Mouse (Mus musculus) thymus, postnatal 4 days (tissue): Measurements from ENCODE around the gene Cmtm7.
A peak's percentile ranks its signal among the peaks of the same experiment; 100 is the strongest.
"Not testable (repeated sequence)": the region's sequence is repeated elsewhere in the genome, so short reads cannot be mapped to it uniquely, and the experiment has no call there.

Experiments
- DNase-seq: peaks from one replicate; pipeline ENCODE4 v3.0.0; 2021

The Cmtm7 gene

GRCm38 (mm10) chr9:114760353-114760752 is 21.3 kb downstream of the Cmtm7 start:
- DNase-seq, result no peak

DNA sequence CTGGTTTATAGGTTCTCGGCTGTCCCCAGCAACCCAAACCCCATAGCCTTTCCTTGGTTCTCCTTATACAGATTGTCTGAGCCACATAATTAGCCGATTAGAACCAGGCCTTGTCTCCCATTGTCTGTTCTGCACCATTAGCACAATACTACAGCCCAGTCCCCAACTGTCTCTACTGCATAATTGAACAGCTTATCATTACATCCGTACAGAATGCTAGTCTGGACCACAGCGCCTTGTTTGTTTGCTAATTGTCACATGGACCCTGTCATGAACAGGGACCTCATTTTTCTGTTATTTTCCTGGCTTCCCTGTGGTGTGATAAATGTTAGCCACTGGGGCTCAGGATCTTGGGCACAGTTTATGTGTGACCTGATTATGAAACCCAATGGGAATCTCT is 21.8 kb downstream of the Cmtm7 start:
- no peak for DNase-seq

DNA sequence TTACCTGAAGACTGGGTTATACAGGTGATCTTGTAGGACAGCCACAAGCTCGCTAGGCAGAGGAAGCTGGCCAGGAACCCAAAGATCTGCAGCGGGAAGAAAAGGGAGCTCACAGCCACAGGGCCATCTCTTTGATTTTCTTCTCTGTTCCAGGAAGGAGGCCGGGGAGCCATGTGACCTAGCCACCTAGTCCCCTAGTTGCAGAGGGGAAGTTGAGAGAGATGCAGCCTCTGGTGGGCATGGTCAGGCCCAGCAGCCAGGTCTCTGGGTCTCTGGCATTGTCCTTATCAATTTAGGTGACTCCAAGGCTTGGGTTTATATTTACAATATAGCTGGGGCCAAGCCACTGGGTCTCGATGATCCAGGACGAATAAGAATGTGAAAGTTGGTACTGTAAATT is 22.9 kb downstream of the Cmtm7 start:
- no peak for DNase-seq

DNA sequence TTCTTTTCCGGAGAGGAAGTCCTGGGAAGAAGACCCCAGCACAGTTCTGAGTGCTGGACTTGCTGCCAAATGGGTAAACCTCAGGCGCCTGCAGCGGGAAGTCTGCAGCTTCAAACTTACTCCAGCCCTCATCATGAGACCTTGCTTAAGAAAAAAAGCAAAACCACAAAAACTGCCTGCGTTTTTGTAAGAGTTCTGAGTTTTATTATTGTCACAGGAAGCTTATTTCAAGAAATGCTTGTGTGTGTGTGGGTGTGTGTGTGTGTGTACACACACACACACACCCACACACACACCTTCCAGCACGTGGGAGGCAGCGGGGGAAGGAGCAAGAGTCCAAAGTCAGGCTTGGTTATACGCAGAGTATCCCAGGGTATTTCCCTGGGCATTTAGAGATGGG is 23.4 kb downstream of the Cmtm7 start:
- no peak for DNase-seq

DNA sequence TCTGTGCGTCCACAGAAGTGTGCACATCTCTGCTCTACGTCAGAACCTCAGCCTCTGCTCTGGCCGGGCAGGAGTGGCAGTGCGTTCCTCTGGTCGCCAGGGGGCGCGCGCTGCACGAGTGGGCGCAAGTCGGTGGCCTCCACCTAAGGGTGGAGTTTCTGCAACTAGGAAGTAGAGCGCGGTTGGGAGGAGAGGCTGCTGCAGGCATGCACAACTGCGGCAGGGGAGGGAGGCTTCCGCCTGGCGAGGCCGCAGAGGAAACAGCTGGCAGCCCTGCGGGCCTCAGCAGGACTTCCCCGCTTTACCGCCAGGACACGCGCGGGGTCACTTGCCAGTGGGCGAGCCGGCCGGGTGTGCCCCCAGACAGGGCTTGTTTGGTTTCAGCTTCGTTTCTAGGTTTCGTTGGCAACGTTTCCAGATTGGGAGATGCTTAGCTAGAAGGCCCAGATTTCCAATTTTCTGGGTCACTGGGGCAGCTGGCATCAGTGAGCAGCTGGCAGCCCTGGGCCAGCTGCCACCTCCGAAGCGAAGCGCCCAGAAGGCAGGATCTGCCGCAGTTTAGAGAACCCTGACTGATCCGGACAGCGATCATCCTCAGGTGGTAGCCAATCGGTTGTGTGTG is 28.7 kb downstream of the Cmtm7 start:
- DNase-seq, result peak; percentile 97

- DNase-seq, result no peak
These were observed 29.3 kb downstream of the Cmtm7 start for GRCm38 (mm10) chr9:114752311-114752710.

- DNase-seq, result no peak
These were observed 30.1 kb downstream of the Cmtm7 start for GRCm38 (mm10) chr9:114751582-114751981.

- no peak for DNase-seq
These were observed 34.2 kb downstream of the Cmtm7 start for GRCm38 (mm10) chr9:114747466-114747865.

GRCm38 (mm10) chr9:114747012-114747411 is 34.6 kb downstream of the Cmtm7 start:
- no peak for DNase-seq

DNA sequence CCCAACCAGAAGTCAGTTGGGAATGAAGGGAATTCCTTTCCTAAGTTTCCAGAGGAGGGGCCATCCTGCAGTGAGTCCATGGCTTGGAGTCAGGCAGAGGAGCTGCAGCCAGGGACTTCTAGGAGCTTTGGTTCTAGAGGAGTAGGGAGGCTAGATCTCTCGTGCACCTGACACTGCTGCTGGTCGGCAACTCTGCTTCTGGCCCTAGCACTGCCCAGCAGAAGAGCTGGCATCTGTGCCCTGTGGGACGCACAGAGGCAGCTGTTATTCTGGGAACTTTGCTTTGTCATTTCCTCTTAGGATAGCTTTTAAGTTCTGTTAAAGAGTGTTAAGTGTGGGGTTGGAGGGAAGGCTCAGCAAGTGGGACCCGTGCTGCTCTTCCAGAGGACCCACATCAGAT is 36.0 kb downstream of the Cmtm7 start:
- DNase-seq, result no peak

DNA sequence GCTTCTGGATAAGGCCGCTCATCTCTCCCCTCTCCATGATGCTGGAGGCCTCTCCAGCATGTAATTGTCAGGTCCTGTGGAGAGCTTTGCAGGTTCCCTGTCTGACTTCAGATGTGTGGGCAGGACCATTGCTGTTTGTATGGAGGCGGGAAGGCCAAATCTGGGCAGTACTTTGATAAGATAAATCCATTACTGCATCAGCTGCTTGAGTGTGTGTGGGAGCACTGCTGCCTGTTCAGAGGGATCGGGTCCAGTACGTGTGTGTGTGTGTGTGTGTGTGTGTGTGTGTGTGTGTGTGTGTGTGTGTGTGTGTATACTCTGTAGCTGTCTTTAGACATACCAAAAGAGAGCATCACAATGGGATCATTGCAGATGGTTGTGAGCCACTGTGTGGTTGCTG is 36.5 kb downstream of the Cmtm7 start:
- no peak for DNase-seq

GRCm38 (mm10) chr9:114742731-114743130 is 38.9 kb downstream of the Cmtm7 start:
- DNase-seq, result no peak

DNA sequence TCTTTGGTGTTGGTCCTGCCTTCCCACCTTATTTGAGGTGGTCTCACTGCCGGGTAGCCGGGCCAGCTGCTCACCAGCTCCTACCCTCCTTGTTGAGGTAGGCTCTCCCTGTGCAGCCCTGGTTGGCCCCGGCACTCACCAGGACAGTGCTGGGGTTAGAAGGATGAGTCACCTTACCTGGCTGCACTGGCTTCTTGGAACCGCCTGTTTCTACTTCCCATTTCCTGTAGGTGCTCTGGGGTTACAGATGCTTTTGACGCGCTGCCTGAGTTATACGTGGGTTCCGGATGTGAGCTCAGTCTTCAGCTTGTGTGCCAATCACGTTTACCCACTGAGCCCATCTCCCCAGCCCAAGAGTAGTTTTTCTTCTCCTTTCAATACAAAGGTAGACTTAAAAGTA is 41.3 kb downstream of the Cmtm7 start:
- no peak for DNase-seq

DNA sequence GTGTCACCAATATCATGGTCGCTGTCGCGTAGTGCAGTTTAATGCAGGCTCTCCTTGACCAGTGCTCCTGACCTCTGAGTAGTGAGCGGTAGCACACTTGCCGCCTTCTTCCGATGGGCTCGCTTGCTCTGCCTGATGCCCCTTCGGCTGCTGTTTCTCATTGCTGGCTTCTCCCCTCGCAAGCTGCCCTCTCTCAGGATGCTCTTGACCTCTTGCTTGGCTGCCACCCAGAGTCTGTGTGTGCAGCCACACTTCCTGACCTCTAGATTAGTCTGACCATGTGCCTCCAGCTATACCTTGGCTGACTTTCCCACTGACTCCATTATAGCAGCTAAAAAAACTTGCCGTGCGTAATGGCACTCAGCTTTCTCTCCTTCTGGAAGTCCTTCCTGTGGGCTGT is 45.2 kb downstream of the Cmtm7 start:
- no peak for DNase-seq

DNA sequence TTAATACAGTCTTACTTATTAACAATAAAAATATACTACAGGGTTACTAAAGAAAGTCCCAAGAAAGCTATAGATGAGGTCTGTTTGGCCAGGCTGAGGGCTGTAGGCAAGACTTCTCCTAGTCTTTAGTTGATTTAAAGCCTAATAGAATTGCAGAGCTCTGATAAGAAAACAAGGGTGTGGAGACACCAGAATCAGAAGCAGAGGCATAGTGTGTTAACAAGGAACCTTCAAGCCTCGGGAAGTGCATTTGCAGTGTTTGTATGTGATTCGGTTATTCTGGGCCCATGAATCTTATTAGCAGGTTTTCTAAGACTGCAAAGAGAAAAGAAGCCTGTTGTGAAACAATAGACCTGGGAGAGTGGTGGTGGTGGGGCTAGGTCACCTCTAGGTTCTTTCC is 48.4 kb downstream of the Cmtm7 start:
- DNase-seq, result no peak

- peak; percentile 48 for DNase-seq
These were observed 49.6 kb downstream of the Cmtm7 start for GRCm38 (mm10) chr9:114731871-114732682.

DNA sequence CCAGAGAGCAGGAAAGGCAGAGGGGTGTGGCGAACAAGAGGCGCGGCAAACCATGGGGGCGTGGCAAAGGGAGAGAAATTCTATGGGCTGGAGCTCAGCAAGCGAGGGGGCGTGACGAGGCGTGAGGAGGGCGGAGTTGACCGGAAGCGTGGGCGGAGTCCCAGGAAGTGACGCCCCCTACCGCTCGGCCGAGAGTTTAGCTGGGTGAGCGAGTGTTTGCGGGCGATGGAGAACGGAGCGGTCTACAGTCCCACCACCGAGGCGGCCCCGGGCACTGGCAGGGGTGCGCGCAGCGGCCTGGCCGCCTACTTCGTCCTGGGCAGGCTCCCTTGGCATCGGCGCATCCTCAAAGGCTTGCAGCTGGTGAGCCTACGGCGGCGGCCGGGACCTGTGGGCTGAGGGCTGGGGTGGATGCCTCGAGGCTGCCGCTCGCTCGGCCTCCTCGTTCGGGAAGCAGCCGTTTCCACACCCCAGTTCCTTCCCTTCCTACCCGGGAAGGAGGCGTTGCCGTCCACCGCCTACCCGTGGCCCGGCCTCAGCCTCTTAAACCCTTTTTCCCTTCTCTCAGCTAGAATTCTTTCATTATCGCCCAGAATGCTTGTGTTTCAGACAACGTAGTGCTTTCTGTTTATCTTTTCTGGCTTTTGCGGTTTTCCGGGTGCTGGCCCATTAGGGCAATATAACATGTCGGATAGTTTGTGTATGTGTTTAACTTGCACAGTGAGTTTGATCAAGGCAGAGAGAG is 50.5 kb downstream of the Cmtm7 start, which contains the start of gene Cmtm6:
Gene Cmtm6 (plus strand): TSS at position 106 of the 745 bp plus-strand sequence.
- peak; percentile 100 for DNase-seq

DNA sequence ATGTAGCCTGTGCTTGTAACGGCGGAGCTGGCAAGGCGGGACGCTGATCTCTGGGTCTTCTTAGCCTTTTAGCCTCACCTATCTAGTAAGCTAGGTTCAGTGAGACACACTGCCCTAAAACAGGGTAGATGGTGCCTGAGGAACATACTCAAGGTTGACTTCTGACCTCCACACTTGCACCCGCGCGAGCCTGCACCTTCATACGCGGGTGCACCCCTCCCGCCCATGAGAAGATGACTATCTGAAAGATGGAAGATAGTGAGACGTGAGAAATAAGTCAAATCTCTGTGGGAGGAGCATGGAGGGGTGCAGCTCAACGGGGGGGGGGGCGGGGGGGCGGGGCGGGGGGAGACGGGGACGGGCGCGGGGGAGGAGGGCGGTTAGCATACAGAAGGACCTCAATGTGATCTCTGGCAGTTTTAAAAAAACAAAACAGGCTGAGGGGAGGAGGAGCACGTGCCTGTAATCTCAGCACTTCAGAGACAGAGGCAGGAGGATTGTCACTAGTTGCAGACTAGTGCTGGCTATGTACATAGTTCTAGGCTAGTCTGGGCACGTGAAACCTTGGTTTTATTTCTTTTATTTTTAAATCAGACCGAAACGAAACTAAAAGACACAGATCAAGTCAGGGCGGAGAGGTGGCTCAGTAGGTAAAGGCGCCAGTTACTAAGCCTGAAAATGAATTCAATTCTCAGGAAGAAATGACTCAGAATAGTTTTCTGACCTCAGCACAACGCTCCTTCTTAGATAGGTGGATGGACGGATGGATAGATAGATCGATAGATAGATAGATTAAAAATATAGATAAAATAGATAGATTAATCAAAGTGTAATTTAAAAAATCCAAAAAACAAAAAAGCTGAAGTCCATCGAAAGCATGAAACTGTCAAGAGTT is 51.5 kb downstream of the Cmtm7 start:
- DNase-seq, result peak; percentile 58

- DNase-seq, result not testable (repeated sequence)
These were observed 53.2 kb downstream of the Cmtm7 start for GRCm38 (mm10) chr9:114728432-114728831.

DNA sequence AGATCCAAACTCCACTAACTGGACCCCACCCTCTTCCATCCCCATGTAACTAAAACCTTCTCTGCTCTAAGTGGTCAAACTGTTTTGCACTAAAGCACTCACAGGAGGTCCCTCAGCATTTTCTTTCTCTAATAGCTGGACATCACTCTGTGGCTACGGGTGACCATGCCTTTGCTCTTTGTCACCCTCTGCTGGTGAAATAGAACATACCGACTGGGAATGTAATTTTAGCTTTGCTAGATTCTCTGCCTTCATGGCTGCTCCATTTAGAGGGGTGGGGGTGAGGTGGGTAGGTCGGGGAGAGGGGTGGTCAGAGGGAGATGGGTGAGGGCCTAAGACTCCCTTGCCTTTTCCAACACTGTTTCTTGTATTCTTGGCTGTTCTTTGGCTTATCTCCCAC is 54.3 kb downstream of the Cmtm7 start:
- no peak for DNase-seq

DNA sequence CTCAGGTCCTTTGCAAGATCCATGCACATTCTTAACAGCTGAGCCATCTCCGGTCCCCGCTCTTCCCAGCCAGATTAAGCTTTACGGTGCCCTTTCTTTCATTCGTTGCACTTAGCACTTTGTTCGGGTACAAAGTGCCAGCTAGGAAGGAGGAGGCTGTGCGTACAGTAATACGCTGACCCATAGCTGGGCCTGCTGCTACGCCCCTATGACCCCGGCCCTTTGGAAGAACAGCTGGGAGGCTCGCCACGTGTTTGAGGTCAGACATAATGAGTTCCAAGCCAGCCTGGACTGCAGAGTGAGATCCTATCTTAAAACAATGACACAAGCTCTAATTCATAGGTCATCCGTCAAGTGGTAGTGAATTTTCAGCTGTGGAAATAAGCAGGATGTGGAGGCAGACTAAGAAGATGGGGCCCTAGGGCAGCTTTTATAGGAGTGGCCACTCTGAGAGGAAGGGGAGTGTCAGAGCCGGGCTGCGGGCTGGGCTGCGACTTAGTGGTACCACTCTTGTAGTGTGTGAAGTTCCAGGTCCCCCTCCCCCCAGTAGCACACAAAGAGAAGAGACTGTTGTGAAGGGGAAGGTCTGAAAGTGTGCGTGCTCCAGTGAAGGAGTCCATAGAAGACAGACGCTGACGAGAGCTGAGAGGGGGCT is 64.9 kb downstream of the Cmtm7 start:
- DNase-seq, result no peak

GRCm38 (mm10) chr9:114713481-114713880 is 68.2 kb downstream of the Cmtm7 start:
- no peak for DNase-seq
